Mouse (Mus musculus) CD4-positive, CD25-positive, alpha-beta regulatory T cell, adult 2 months (primary cell): ENCODE measurements around the gene Lad1.

ENCODE experiments used
- DNase-seq: peaks from one replicate; pipeline ENCODE4 v3.0.0-alpha.2; 2012; ENCODE audit warnings: low read depth, low spot score

Gene Lad1

GRCm38 (mm10) chr1:135818481-135819086 lies at the start of gene Lad1:
TSS of gene Lad1 (plus strand) at chr1:135818598.
- peak; percentile 59 for DNase-seq

GRCm38 (mm10) chr1:135770237-135770636 lies 48.2 kb upstream of the Lad1 start:
- no peak for DNase-seq

- DNase-seq: no peak
These were observed 47.4 kb upstream of the Lad1 start for GRCm38 (mm10) chr1:135770896-135771572.

DNA sequence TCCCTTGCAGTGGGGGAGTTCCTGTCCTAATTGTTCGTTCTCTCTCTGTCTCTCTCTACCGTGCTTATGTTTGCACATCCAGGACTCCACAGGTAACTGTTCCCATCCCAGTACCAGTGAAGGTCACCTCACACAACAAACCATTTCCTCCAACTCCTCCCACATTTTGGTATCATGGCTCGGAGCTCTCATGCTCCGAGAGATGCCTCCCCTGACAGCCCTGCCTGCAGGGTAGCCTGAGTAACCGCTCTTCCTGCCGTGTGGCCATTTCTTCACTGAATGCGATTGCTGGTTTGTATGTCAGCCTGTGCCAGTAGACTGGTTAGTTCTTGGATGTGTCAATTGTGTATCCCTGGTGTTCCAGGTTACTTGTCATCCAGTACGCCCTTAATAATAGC lies 46.8 kb upstream of the Lad1 start:
- DNase-seq: no peak

DNA sequence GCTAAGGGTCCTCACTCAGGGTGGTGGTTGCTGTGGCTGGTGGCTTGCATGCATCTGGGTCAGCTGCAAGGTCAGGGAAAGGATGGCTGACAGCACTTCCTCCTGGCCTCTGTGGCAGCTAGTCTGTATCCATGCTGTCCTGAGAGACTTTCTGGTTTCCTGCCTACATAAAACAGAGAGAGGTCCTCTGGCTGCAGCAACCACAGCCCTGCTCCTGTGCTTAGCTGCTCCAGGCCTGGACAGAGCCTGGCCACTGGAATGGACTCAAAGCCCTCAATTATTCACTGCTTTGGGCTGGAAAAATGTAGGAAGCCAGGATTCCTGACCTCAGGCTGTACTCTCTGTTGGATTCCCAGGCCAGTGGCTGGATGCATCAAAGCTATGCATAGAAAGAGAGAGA lies 41.8 kb upstream of the Lad1 start:
- no peak for DNase-seq

- no peak for DNase-seq
These were observed 41.4 kb upstream of the Lad1 start for GRCm38 (mm10) chr1:135777046-135777445.

GRCm38 (mm10) chr1:135778780-135779535 lies 39.4 kb upstream of the Lad1 start, which contains the start of gene Tnni1:
TSS of gene Tnni1 (plus strand) at chr1:135779434.
- no peak for DNase-seq

- no peak for DNase-seq
These were observed 37.7 kb upstream of the Lad1 start for GRCm38 (mm10) chr1:135780649-135781048.

- peak; percentile 85 for DNase-seq
These were observed 37.2 kb upstream of the Lad1 start for GRCm38 (mm10) chr1:135781220-135781619.

DNA sequence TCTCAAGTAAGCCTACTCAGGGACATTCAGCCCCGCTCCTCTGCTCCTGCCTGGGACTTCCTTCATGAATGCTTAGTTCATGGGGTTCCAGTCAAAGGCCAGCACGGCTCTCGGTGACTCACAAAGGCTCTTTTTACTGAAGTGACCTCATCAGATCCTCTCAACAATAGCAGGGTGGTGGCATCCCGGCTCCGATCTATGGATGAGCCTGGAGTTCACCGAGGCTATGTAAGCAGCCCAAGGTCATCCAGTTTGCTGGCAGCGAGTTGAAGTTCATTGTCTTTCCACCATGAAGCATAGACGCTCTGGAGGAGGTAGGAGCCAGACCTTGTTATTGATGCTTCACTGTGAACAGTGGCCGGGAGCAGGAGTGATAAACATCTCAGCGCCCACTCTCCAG lies 35.6 kb upstream of the Lad1 start:
- DNase-seq: no peak

GRCm38 (mm10) chr1:135787799-135788198 lies 30.6 kb upstream of the Lad1 start:
- peak; percentile 89 for DNase-seq

- peak; percentile 74 for DNase-seq
These were observed 29.7 kb upstream of the Lad1 start for GRCm38 (mm10) chr1:135788708-135789107.

- peak; percentile 89 for DNase-seq
These were observed 28.6 kb upstream of the Lad1 start for GRCm38 (mm10) chr1:135789815-135790214.

DNA sequence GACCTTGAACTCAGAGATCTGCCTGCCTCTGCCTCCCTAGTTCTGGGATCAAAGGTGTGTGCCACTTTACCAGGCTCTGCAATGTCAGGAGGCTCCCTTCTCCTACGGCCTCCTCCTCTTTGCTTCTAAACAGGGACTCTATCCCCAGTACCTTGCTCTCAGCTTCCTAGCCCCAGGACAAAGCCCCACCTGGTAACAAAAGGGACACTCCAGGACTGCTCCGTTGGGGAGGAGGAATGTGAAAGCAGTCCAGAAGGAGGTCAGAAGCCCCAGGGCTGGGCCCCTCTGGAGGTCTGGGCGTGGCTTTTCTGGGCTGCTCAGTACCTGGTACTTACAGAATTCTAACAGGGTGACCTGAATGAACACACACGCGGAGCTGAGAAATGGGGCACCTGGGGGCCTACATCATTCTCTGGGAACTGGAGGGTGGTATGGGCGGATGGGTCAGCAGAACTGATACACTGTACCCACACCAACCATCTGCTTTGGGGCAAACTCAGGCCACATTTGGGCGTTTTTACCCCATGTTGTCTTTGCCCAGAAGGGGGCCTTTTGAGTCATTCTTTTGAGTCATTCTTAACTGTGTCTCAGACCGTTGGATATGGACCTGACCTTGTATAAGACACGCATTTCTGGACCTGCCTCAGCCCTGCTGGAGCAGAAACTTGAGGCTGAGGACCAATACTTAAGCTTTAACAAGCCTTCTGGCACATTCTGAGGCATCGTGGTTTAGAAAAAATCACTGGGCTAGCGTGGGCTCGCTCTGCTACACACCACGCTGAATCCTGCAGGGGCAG lies 26.1 kb upstream of the Lad1 start:
- no peak for DNase-seq

DNA sequence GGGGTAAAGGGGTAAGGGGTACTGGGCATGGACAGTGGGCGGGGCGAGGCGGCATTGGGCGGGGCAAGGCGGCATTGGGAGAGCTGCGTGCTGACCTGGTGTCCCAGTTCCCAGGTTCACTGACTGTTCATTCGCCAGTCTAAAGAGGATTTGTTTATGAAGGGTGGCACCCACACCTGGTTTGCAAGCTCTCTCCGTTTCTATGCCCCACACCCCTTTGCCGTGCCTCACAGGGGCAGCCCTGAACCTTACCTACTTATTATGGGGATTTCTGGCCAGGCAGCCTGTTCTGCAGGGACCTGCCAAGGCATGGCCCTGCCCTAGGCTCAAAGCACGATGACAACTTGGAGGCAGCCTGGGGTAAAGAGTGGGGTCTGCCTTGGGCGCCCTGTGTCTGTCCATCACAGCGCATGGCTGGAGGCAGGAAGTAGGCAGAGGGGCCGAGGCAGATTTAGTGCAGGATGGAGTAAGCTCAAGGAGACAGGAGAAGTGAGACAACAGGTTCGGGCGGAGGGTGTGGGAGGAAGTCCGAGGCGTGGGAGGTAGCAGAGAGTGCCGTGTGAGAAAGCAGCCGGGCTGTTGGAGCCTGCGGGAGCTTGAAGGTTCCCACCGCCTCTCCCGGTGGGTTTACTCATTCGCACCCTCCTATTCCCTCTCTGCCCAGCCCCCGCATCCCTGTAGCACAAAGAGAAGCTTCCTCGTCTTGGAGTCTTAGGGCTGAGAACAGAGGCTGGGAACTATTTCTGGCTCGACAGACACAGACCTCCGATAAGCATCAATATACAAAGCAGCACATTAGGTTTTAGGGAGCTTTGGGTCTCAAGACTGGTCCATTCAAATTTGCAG lies 24.8 kb upstream of the Lad1 start:
- DNase-seq: peak; percentile 63

DNA sequence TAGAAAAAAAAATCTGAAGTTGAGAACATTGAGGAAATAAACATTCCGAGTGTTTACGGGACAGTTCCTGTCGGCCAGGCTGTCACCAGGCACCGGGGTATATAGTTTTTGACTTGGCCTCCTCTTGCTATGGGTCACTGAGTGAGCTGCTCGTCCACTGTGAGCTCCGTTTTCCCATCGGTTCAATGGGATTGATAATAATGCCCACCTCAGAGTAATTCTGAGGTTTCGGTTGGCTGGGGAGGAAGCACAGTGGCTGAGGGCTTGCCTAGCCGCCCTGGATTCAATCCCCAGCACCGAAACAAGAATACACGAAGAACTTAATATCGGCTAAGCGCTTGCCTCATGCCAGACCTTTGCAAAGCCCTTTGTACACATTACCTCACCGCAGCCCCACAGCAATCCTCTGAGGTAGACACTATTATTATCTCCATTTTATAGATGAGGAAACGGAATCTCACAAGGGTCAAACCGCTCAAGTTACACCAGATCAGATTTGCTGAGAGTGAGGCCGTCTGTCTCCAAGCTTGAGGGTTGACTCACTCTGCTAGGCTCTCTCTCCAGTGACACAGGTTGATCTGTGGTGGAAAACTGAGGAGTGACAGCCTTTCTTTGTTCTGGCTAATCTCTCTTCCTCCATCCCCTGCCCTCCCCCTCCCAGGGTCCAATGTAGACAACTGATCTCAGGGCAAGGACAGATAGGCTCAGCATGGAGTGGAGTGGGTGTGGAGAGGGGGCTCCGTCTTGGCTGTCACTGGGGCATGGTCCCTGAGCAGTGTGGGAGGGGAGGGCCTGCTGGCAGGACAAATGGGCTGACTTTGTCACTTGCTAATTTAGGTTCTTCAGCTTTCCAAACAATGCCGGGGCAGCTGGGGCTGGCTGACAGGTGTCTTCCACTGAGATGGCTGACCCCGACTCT lies 23.9 kb upstream of the Lad1 start:
- no peak for DNase-seq

GRCm38 (mm10) chr1:135798492-135798891 lies 19.9 kb upstream of the Lad1 start:
- DNase-seq: no peak

GRCm38 (mm10) chr1:135799109-135799627 lies 19.2 kb upstream of the Lad1 start:
- DNase-seq: no peak

DNA sequence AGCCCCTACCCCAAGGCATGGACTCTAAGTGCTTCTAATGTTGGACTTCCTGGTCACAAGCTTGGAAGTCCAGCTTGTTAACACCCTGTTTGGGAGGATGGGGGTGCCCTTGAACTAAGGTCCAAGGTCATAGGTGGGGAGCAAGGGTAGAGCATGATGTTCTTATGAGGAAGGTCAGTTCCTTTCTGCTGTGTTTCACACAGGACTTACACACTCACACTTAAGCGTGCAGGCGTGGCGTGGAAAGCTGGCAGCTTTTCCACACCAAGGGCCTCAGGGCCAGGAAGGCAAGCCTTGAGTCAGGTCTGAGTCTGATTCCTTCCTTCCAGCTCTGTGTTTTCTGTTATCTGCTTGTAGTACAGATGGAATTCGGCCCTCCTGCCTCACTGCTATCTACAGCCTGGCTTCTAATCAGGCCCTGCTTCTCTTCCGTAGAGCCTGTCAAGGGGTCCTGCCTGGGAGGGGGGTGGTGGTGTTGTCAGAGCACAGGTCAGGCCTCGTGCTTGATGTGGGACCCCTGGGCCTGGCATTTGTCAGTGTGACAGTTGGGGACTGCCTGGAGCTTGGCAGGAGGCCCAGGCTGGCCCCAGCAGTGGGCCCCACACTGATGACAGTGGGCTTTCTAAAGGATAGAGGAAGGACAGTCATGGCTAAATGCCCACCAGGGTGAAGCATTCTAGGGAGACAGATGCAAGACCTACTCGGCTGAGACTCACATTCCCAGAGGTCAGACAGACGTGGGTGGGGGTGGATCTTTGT lies 18.0 kb upstream of the Lad1 start:
- no peak for DNase-seq
